Mouse (Mus musculus) testis, adult 2 months (tissue): ENCODE measurements at regions not wholly inside any gene's neighbourhood (a gene's known extent, or its start where the extent isn't known, plus 50 kb on each side); places are given as distances from the start of the nearest gene placed in this dataset.

Experiments
- H3K27ac ChIP-seq: fragments of 200-500 bp; 2 replicates; pipeline ENCODE4 v1.5.1; 2012; ENCODE audit warnings: low read depth, low read length; ENCODE audit not compliant: control insufficient read depth, insufficient read depth
- H3K27me3 ChIP-seq: fragments of 200-500 bp; 2 replicates; pipeline ENCODE4 v1.6.1; 2012; ENCODE audit warnings: mild to moderate bottlenecking, low read length, moderate library complexity; ENCODE audit not compliant: control insufficient read depth, insufficient read depth
- H3K36me3 ChIP-seq: fragments of 200-500 bp; 2 replicates; pipeline ENCODE4 v1.6.1; 2012; ENCODE audit warnings: mild to moderate bottlenecking, low read length; ENCODE audit not compliant: control insufficient read depth, insufficient read depth
- H3K4me1 ChIP-seq: fragments of 200-500 bp; 2 replicates; pipeline ENCODE4 v1.6.1; 2012; ENCODE audit warnings: low read length; ENCODE audit not compliant: control insufficient read depth, insufficient read depth
- H3K4me3 ChIP-seq: fragments of 200-500 bp; 2 replicates; pipeline ENCODE4 v1.5.1; 2012; ENCODE audit warnings: low read depth, mild to moderate bottlenecking, low read length, moderate library complexity, mixed read lengths; ENCODE audit not compliant: control insufficient read depth
- CTCF ChIP-seq: fragments of 200-500 bp; IDR thresholded peaks from 2 replicates; pipeline ENCODE4 v1.5.1; 2012; ENCODE audit warnings: low read depth, mild to moderate bottlenecking, inconsistent platforms, low read length, moderate library complexity; ENCODE audit not compliant: control insufficient read depth, insufficient read depth, insufficient replicate concordance
- POLR2A ChIP-seq: fragments of 200-500 bp; IDR thresholded peaks from 2 replicates; pipeline ENCODE4 v1.6.1; 2012; ENCODE audit warnings: low read depth, mild to moderate bottlenecking, inconsistent platforms, low read length, moderate library complexity; ENCODE audit not compliant: control insufficient read depth

GRCm38 (mm10) chr19:14656022-14656388 lies 58.2 kb upstream of the Tle4 start:
- TF ChIP-seq POLR2A (no peak), CTCF (no peak)
- H3K36me3 ChIP-seq: no peaks in the 10 kb centered on the region
- H3K4me3 ChIP-seq: no peak overlapping the region
- no peaks in the 10 kb centered on the region for H3K4me1 ChIP-seq
- no peak overlapping the region for H3K27ac ChIP-seq
- H3K27me3 ChIP-seq: no peaks in the 10 kb centered on the region

GRCm38 (mm10) chr19:14655302-14656021 lies 57.6 kb upstream of the Tle4 start:
- H3K4me3 ChIP-seq: no peak overlapping the region
- TF ChIP-seq CTCF: no peak
- no peak for TF ChIP-seq POLR2A
- H3K27me3 ChIP-seq: no peaks in the 10 kb centered on the region
- H3K36me3 ChIP-seq: no peaks in the 10 kb centered on the region
- H3K4me1 ChIP-seq: no peaks in the 10 kb centered on the region
- no peak overlapping the region for H3K27ac ChIP-seq
